Mouse (Mus musculus) G1E (cell line): ENCODE data around the gene Cdkal1. TPM values are rescaled to one million over a fixed set of nuclear protein-coding genes. Genes with fewer than 3 reads are reported as not detected.

ENCODE experiments used
- ATAC-seq: 2 replicates; pipeline ENCODE4 v1.8.0; 2016; ENCODE audit warnings: mild to moderate bottlenecking; ENCODE audit not compliant: insufficient number of reproducible peaks, poor library complexity, low FRiP score, severe bottlenecking; ENCODE audit errors: extremely low read depth
- DNase-seq: peaks from one replicate; pipeline ENCODE4 v3.0.0; 2012; ENCODE audit warnings: low spot score
- H3K27me3 ChIP-seq: 2 replicates; pipeline ENCODE4 v1.6.1; 2012; ENCODE audit warnings: mild to moderate bottlenecking, low read length, inconsistent platforms; ENCODE audit not compliant: insufficient read depth
- H3K36me3 ChIP-seq: replicated peaks from 2 replicates; pipeline ENCODE3; 2012; ENCODE audit warnings: mild to moderate bottlenecking, inconsistent platforms
- H3K4me1 ChIP-seq: 2 replicates; pipeline ENCODE4 v1.6.1; 2012; ENCODE audit warnings: low read depth, low read length, inconsistent platforms, mixed read lengths; ENCODE audit not compliant: insufficient read depth
- H3K4me3 ChIP-seq: 2 replicates; pipeline ENCODE4 v1.5.1; 2012; ENCODE audit warnings: low read depth, mild to moderate bottlenecking, inconsistent platforms, low read length, moderate library complexity, mixed read lengths
- H3K9me3 ChIP-seq: replicated peaks from 2 replicates; pipeline ENCODE4 v1.6.1; 2012; ENCODE audit warnings: inconsistent platforms
- CTCF ChIP-seq: IDR thresholded peaks from 2 replicates; pipeline ENCODE4 v1.5.1; 2012; ENCODE audit warnings: low read depth, low read length, inconsistent platforms, mixed read lengths
- GATA1 ChIP-seq: IDR thresholded peaks from 2 replicates; pipeline ENCODE4 v1.6.1; 2012; ENCODE audit warnings: borderline replicate concordance, low read length, inconsistent platforms, mixed read lengths
- GATA2 ChIP-seq: IDR thresholded peaks from 2 replicates; pipeline ENCODE4 v1.6.1; 2012; ENCODE audit warnings: low read depth, low read length, inconsistent platforms, borderline replicate concordance
- POLR2AphosphoS5 ChIP-seq: IDR thresholded peaks from 2 replicates; pipeline ENCODE4 v1.6.1; 2012; ENCODE audit warnings: low read depth, low read length, inconsistent platforms; ENCODE audit not compliant: insufficient replicate concordance
- TAL1 ChIP-seq: conservative IDR thresholded peaks from 2 replicates; pipeline ENCODE4 v1.6.1; 2012; ENCODE audit warnings: low read depth, low read length, inconsistent platforms, mixed read lengths
- polyA plus RNA-seq: library from polyadenylated mRNA; stranded (reverse); fragments of >175 nt; gene quantifications from 2 replicates; pipeline ENCODE4 v1.2.3, GENCODE M21; 2012
- total RNA-seq, 2 experiments: library from RNA; stranded (forward) in 1 of 2; stranded (reverse) in 1 of 2; fragments of 200-1000 nt in 1 of 2; fragments of >200 nt in 1 of 2; fragmentation: Nextera tagmentation in 1 of 2; gene quantifications; 2 replicates each; pipeline ENCODE4 v1.2.3; 2014 to 2017

The Cdkal1 gene
- total and polyA plus RNA-seq, 3 experiments, result 0.98 to 53.9 (median 35.6) TPM

DNA sequence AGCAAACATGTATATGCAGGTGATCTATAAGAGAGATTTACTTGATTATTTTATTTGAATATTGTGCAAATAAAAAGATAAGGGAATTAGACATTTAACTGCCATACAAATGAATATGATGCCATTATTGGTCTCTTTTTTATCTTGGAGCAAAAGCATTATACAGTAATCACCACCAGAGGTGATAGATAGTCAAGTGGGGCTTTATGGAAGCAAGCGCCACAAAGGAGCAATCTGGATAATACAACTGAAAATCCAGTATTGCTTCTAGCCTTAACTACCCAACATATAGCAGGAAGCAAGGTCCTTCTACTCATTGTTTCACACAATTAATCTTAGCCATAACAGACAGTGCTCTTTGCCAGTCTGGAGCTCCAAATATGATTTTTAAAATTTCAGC, 234.1 kb downstream of the Cdkal1 start:
- no peak for TF ChIP-seq TAL1
- no peak for TF ChIP-seq GATA2
- TF ChIP-seq CTCF, result no peak
- TF ChIP-seq POLR2AphosphoS5, result no peak
- H3K4me1 ChIP-seq, result no peaks in the 10 kb centered on the region; the same call in 1 of the 2 replicates
- no peak overlapping the region for H3K4me3 ChIP-seq
- DNase-seq (no peak), ATAC-seq (no peak)
- H3K27me3 ChIP-seq, result no peaks in the 10 kb centered on the region
- H3K36me3 ChIP-seq, result peaks cover 14% of the 10 kb centered on the region
- no peaks in the 10 kb centered on the region for H3K9me3 ChIP-seq

DNA sequence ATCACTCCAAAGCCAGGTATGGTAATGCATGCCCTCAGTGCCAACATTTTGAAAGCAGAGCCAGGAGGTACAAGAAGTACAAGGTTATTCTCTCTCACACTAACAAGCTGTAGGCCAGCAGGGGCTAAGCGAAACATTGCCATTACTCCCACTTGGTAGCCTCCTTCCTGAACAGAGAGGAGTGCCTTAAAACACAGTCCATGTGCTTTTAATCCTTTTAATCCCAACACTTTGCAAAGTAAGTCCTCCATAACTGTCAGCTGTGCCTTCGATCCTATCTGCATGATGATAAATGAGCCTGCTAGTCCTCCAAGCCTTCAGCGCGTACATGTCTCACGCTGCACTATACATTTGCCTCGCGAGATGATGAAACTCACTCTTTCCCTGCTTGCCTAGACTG, 234.6 kb downstream of the Cdkal1 start:
- H3K36me3 ChIP-seq, result peaks cover 14% of the 10 kb centered on the region
- H3K4me3 ChIP-seq, result no peak overlapping the region
- H3K4me1 ChIP-seq, result no peaks in the 10 kb centered on the region; the same call in 1 of the 2 replicates
- TF ChIP-seq GATA2 (no peak), TAL1 (no peak), GATA1 (no peak), POLR2AphosphoS5 (no peak), CTCF (no peak)
- no peaks in the 10 kb centered on the region for H3K27me3 ChIP-seq
- DNase-seq (no peak), ATAC-seq (no peak)
- no peaks in the 10 kb centered on the region for H3K9me3 ChIP-seq

DNA sequence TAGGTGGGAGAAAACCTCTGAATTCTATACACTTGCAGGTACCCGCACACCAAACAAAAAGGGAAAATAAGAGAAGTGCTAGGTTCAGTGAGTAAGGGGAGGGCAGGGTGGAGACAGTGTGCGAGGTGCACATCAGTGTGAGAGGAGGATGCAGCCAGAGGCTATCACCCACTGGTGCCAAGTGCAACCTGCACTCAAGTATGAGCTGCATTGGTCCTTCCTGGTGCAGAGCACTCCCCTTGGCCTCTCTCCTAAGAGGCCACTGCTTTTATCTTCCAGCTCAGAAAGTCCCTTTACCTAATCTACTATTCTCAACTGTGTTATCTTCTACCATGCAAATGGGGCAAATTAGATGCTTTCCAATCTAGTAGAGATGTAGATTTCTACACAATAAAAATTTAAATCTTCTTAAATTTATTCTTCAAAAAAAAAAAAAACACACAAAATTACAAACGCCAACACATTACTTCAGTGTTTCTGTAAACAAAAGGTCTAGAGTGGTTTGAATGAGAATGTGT, 238.8 kb downstream of the Cdkal1 start:
- Histone ChIP-seq H3K4me3 (no peak overlapping the region), H3K36me3 (peaks cover 10% of the 10 kb centered on the region), H3K4me1 (no peaks in the 10 kb centered on the region; the same call in 1 of the 2 replicates), H3K9me3 (no peaks in the 10 kb centered on the region), H3K27me3 (no peaks in the 10 kb centered on the region)
- TF ChIP-seq TAL1 (no peak), POLR2AphosphoS5 (no peak), GATA2 (no peak), GATA1 (no peak)
- no peak for ATAC-seq
- DNase-seq, result no peak

DNA sequence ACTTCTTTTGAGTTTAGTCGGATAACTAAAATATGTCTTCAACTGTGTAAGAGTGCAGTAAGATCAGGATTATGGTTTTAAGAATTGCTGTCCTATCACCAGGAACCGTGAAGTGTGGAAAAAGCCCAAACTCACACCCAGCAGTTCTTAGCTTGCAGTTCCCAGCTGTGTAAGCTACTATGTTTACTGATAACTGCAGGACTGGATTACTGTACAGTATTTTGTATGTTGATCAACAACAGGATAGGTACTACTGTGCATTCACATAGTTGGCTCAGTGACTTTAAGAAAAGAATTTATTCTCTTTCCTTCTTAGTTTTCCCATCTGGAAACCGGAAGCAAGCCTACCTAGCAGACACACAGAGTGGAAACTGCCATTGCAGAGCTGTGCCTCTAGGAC, 239.5 kb downstream of the Cdkal1 start:
- Histone ChIP-seq H3K27me3 (no peaks in the 10 kb centered on the region), H3K9me3 (no peaks in the 10 kb centered on the region), H3K36me3 (peaks cover 9% of the 10 kb centered on the region), H3K4me1 (no peaks in the 10 kb centered on the region; the same call in 1 of the 2 replicates), H3K4me3 (no peak overlapping the region)
- no peak for TF ChIP-seq POLR2AphosphoS5
- TF ChIP-seq TAL1, result no peak
- no peak for TF ChIP-seq CTCF
- no peak for TF ChIP-seq GATA2
- TF ChIP-seq GATA1, result no peak
- DNase-seq, result no peak
- ATAC-seq, result no peak

DNA sequence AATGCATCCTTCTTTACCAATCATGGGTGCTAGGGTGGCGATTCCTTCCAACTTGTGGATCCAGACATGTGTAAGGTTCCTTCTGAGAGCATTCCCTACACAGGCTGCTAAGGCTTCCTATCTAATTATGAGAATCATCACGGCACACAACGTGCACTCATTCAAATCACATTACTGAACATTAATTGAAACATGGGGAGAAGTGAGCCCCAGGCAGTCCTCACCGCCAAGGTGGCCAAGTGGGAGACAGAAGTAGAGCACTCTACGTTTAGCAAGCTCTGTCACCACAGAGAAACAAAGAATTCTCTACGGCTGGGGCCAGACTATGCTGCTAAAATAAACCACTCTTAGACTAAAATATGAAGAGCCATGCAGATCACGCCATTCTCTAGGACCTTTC, 240.4 kb downstream of the Cdkal1 start:
- H3K4me3 ChIP-seq, result no peak overlapping the region
- DNase-seq (no peak), ATAC-seq (no peak)
- TF ChIP-seq POLR2AphosphoS5 (no peak), TAL1 (no peak), CTCF (no peak), GATA1 (no peak), GATA2 (no peak)
- H3K27me3 ChIP-seq, result no peaks in the 10 kb centered on the region
- no peaks in the 10 kb centered on the region for H3K9me3 ChIP-seq
- no peaks in the 10 kb centered on the region; the same call in 1 of the 2 replicates for H3K4me1 ChIP-seq
- H3K36me3 ChIP-seq, result peaks cover 7% of the 10 kb centered on the region

DNA sequence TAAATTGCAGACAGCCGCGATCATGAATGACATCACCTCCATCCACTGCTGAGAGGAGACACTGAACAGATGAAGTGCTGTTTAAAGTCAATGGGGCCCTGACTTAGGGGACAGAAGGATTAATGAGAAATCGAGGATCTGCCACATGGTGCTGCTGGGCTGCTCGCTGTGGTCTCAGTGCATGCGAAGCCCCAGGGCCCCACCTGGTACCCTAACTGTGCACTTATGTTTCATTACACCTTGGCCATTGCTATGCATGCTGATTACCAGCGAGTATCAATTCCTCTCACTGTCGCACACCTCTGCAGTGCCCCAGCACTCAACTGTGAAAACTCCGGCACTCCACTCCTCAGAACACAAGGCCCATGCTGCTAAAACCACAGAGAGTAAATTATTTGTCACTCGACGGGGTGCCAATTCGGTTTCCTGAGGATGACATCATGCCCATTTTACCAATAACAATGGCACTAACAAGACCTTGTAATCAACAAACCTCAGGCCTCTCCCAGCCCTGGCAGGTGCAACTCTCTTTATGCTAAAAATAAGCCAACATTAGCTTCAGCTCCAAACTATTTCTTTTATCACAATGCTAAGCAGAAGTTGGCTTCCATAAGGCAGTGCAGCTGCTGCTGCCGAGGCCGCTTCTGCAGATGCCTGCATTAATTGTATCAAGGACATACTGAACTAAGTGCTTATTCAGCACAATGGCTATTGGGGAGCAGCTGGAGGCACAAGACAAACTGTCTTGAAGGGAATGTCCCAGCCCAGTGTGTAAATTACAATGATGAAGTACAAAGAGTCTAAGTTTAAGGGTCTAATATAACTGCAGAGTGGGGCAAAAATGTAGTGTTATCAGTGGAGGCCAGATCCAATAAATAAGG, 245.2 kb downstream of the Cdkal1 start:
- DNase-seq, result no peak
- Histone ChIP-seq H3K27me3 (no peaks in the 10 kb centered on the region), H3K36me3 (peaks cover 18% of the 10 kb centered on the region), H3K9me3 (no peaks in the 10 kb centered on the region), H3K4me1 (no peaks in the 10 kb centered on the region), H3K4me3 (no peak overlapping the region)
- TF ChIP-seq GATA2, result no peak
- TF ChIP-seq TAL1, result no peak
- no peak for TF ChIP-seq CTCF
- TF ChIP-seq POLR2AphosphoS5, result no peak
- no peak for TF ChIP-seq GATA1
- no peak for ATAC-seq
